Mouse (Mus musculus) neutrophil, adult 65 days (primary cell): ENCODE results near the gene Card9. TPM values are rescaled to one million over a fixed set of nuclear protein-coding genes. Genes with fewer than 3 reads are reported as not detected.

Experiments
- total RNA-seq: library from RNA; stranded (reverse); gene quantifications from 2 replicates; pipeline ENCODE4 v1.2.4, GENCODE M21; 2023

Card9 gene
- 168 and 193 TPM in 2 replicates for total RNA-seq

DNA sequence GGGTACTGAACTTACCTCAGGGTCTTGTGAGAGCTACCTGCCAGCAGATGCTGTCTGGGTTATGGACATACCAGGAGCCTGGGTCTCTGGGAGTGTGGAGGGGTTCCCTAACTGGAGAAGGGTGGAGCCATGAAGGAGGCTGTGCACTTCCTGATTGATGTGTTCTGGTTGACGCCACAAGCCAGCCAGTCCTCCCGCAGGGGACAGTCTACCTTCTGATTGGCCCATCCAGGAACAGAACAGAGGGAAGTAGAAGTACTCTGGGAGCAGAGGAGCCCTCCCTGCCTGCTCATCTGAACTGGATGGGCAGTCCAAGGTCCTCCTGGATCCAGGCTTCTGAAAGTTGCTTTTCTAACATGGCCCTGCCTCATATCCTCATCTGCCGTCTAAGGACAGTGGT, at the start of gene Card9:
Gene Card9, minus strand, starts transcription at position 147 of the 400 bp plus-strand sequence.

DNA sequence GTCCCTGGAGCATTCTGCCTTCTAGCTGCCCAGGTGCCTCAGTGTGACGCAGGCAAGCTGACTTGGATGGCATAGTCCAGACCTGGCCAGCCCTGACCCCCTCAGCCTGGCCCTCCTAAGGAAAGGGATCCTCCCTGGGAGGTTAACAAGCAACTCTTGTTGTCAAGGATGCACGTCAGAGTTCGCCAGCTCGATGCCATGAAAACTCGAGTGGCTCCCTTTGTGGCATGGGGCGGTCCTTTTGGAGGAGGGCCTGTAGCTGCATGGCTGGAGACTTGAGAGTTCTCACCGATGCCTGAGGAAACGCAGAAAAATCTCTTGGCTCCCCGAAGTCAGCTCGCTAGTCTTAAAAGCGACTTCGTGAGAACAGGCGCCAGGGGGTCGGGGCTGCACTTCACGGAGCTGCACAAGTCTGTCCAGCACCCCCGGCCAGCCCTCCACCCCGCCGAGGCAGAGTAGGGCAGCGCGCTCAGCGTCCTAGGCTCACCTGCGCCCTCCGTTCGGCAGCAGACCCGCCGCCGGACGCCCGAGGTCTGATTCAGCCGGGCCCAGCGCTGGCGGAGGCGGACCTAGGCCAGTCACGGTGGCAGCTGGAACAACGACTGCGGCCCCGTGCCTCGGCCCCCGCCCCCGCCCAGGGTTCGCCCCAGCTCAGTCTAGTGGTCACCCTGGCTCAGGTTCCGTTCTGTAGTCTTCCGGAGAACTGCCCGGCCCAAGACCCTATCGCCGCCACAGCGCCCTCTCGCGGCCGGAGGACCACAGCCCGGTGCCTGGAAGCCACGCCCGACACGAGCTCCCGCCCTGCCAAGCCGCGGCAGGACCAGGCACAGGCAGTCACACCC, 48.0 kb upstream of the Card9 start, which contains the start of gene Inpp5e:
Gene Inpp5e, minus strand, starts transcription at position 689 of the 842 bp plus-strand sequence.

GRCm38 (mm10) chr2:26389154-26389690, 28.5 kb upstream of the Card9 start, which contains the start of the genes Entr1 and Pmpca:
Entr1 (minus strand) TSS chr2:26389316.
Pmpca (plus strand) TSS chr2:26389339.

GRCm38 (mm10) chr2:26380131-26380771, 19.5 kb upstream of the Card9 start, which contains the start of gene Snapc4:
Snapc4 (minus strand) TSS chr2:26380653.

DNA sequence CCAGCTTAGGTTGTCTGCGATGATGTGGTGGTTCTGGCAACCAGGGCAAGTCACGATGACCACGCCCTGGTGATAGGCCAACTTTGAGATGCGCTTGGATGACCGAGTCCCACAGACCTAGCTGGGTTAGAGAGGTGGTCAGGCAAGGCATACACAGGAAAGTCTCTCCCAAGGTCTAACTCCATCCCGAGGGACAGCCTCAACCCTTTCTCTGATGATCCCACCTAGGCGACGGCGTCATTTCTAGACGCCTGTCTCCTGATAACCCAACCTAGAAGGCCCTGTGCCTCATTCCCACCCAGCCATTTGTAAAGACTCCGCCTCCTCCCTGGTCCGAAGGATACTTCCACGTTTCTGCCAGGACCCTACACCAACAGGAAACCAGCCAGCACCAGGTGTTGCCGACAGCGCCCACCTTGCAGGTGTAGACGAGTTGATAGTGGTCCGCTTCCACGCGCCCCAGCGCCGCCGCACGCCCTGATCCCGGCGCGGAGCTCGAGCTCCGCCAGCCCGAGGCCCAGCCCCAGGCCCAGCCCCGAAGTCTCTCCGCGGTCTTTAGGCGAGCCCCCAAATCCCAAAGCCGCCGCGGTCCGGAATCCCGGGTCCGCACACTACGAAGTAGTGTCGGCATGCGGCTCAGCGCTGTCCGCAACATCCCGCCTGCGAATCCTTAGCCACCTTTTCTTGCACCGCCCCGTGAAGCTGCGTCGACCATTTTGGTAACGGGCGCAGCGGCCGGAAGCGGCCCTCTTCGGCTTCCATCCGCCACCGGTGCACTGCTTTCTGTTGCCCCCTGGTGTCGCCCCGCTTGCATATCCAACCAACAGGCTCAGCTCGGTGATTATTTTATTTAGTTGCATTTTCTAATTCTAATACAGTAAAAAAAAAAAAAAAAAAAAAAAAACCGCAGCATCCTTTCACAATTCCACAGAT, 9.1 kb downstream of the Card9 start, which contains the start of gene Dnlz:
Gene Dnlz, minus strand, starts transcription at position 753 of the 933 bp plus-strand sequence.

DNA sequence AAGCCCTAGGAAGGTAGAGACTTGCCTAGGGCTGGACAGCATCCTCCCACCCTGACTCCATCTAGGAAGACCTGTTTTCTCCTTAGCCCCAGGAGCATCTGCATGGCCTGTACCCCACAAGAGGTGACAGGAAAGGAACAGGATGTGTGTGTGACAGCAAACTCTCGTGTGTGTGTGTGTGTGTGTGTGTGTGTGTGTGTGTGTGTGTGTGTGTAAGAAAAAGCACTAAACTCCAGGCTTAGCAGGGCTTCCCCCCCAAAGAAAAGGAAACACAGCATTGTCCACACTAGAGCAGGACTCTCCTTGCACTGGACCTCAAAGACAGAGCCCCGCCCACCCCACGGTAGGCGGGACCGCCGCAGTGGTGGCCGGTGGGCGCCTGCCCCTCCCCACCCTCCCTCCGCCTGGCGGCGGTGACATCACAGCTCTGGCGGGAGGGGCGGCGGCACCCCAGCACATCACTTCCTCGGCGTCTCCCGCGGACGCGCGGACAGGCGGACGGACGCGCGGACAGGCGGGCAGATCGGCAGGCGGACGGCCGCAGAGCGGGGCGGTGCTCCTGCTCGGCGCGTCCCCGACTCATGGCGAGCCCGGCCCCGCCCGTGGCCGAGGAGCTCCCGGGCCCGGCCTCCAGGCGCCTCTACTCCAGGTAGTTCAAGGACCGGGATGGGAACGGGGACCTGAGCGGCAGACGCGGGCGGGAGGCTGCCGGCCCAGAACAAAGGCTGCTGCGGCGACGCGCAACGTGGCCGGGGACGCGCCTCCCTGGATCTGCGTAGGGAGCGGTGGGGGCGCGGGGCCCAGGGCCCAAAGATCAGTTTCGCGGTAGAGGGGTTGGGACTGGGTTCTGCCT, 45.4 kb downstream of the Card9 start, which contains the start of gene Gpsm1:
Gene Gpsm1, plus strand, starts transcription at position 444 of the 853 bp plus-strand sequence.

Other genes starting within 250 kb of the Card9 start
- 1.0 and 1.5 TPM in 2 replicates for gene Nacc2, start 237.7 kb downstream of the Card9 start, total RNA-seq
- gene Lhx3, start 152.6 kb downstream of the Card9 start, total RNA-seq = not detected in 2 replicates
- gene Qsox2, start 123.4 kb downstream of the Card9 start, total RNA-seq = 1.7 and 2.0 TPM in 2 replicates
- not detected in 2 replicates for gene Ccdc187, start 66.4 kb downstream of the Card9 start, total RNA-seq
- 25.3 and 46.5 TPM in 2 replicates for gene Gpsm1, start 45.4 kb downstream of the Card9 start, total RNA-seq
- 3.6 and 3.8 TPM in 2 replicates for gene Dnlz, start 8.8 kb downstream of the Card9 start, total RNA-seq
- 11.2 and 22.6 TPM in 2 replicates for gene Snapc4, start 19.7 kb upstream of the Card9 start, total RNA-seq
- 91.6 and 110 TPM in 2 replicates for gene Entr1, start 28.4 kb upstream of the Card9 start, total RNA-seq
- 53.3 and 70.5 TPM in 2 replicates for gene Pmpca, start 28.4 kb upstream of the Card9 start, total RNA-seq
- 13.9 and 24.1 TPM in 2 replicates for gene Inpp5e, start 48.3 kb upstream of the Card9 start, total RNA-seq
- gene Sec16a, start 84.3 kb upstream of the Card9 start, total RNA-seq = 54.5 and 65.3 TPM in 2 replicates
- 232 and 234 TPM in 2 replicates for gene Notch1, start 155.7 kb upstream of the Card9 start, total RNA-seq
- gene Egfl7, start 219.1 kb upstream of the Card9 start, total RNA-seq = 2.5 and 8.7 TPM in 2 replicates
- gene Gm20532, start 225.7 kb upstream of the Card9 start, total RNA-seq = not detected in 2 replicates
- 109 and 113 TPM in 2 replicates for gene Agpat2, start 243.5 kb upstream of the Card9 start, total RNA-seq